Mouse (Mus musculus): ENCODE results near the gene Slc29a3. TPM values are rescaled to one million over a fixed set of nuclear protein-coding genes. Genes with fewer than 3 reads are reported as not detected.
"Not testable (repeated sequence)": the region's sequence is repeated elsewhere in the genome, so short reads cannot be mapped to it uniquely, and the experiment has no call there.

Slc29a3 gene
- total RNA-seq, 1 experiment from 2014 or later, result 16.9 TPM

DNA sequence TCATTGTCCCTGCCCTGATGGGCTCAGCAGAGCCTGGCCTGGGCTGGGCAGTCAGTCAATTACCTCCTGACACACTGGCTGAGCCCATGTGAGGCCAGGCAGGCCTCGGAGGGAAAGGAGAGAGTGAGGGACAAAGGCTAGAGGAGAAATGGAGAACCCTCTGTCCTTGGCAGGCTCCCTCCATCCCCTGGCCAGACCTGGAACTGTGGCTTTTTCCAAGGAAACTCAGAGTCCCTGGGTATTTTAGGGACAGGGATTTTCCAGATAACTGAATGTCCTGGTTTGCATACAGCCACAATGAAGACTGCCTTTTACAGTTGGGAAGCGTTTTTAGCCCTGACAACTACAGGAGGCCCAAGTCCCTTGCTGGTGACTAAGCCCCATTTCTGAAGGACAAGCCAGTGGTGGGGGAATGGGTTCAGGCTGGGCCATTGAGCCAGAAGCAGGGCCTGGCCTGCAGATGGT is 20.2 kb downstream of the Slc29a3 start:
- ATAC-seq (replicated peaks; ENCODE audit: low read depth, poor library complexity, severe bottlenecking), result no peak

DNA sequence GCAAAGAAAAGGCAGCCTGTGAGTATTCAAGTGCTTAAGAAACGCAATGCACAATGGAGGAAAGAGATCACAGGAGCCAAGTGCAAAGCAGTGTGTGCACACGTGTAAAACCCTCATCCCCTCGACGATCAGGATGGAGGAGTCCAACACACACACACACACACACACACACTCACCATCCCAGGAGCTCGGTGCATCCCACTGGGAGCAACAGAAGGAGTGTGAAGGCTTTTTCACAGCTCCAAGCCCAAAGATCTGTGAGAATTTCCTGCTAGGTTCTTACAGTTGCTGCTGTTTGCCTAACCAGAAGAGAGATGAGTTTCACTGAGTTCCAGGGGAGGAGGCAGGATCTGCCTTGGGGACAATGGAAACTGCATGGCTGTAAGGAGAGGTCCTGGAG is 20.9 kb downstream of the Slc29a3 start:
- no peak for ATAC-seq (replicated peaks; ENCODE audit: low read depth, poor library complexity, severe bottlenecking)

DNA sequence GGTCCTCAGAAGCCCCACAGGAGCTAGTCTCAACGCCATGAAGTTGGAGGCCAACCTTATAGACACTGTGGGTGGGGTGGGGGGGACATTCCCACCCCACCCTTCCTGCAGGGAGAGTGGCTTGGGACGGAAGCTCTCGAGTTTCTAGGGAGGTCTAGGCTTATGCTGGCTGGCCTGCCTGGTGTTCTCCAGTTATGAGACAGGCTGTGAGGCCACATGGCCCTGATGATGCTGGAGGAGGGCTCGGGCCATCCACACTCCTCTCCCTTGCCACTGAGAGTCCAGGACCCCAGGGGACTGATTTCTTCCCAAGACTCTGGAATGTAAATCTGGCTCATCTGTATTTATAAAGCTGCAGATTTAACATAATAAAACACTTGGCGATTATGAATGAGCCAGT is 25.3 kb downstream of the Slc29a3 start:
- no peak for ATAC-seq (replicated peaks; ENCODE audit: low read depth, poor library complexity, severe bottlenecking)

DNA sequence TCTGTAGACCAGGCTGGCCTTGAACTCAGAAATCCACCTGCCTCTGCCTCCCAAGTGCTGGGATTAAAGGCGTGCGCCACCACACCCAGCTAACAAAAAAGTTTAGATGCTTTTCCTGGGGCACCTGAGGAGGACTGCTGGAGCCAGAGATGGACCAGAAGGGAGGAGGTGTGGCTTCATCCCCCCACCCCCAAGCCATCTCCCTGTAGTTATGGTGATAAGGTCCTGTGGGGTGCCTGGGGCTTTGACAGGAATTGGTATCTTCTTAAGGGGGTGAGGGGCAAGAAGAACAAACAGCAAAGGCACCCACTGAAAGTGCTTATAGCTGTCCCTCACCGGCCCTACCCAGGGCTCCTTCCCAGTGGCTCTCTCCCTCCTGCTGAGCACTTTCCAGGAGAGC is 25.7 kb downstream of the Slc29a3 start:
- ATAC-seq (replicated peaks; ENCODE audit: low read depth, poor library complexity, severe bottlenecking), result no peak

DNA sequence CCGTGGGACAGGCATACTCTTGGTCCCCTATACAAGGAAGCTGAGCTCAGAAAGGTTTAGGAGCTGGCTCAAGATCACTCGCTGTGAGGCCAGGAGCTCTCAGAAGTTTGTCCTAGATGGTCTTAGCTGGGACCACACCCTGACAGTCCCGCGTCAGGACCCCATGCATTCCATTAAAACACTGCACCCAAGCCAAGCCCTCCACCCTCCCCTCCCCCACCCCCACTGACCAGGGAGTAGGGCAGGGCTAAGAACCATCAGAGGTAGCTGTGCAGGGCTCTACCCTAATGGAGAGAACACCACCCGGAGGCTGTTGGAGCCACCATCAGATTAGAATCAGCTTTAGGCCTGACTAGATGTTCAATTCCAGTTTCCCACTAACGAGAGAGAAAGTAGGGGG is 28.1 kb downstream of the Slc29a3 start:
- no peak for ATAC-seq (replicated peaks; ENCODE audit: low read depth, poor library complexity, severe bottlenecking)

DNA sequence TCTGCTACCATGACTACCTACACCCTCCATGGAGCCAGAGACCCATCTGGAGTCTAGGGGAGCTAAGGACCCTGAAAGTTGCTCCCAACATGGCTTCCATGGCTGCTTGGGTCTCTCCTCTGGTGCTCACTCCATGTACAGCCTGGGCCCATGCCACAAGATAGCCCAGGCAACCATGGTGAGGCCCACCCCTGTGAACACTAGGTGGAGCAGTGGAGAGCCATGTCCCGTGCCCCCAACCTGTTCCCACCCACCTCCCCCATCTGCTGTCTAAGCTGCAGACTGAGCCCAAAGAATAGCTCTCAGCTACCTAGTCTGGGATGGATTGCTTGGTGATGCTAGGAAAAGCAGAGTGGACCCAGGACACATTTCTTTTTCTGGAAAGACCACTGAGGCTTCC is 29.2 kb downstream of the Slc29a3 start:
- peak; percentile 54; the same call in 1 of the 2 replicates for ATAC-seq (replicated peaks; ENCODE audit: low read depth, poor library complexity, severe bottlenecking)

DNA sequence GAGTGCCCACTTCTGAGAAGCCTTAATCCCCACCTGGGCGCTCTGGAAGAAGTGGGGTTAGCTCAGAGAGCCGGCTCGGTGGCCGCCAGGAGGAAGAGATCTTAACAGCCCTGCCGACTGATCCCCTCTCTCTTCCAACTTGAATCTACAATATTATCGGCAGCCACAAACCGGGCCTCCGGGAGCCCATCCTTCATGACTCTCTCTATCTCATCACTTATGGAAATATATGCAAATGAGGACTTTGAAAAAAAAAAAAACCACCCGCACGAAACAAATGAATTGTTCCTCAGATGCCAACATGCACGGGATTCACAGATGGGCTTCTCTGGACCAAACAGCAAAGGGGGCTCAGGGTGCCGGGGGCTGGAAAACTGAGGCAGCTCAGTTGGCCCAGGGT is 31.0 kb downstream of the Slc29a3 start:
- no peak for ATAC-seq (replicated peaks; ENCODE audit: low read depth, poor library complexity, severe bottlenecking)

DNA sequence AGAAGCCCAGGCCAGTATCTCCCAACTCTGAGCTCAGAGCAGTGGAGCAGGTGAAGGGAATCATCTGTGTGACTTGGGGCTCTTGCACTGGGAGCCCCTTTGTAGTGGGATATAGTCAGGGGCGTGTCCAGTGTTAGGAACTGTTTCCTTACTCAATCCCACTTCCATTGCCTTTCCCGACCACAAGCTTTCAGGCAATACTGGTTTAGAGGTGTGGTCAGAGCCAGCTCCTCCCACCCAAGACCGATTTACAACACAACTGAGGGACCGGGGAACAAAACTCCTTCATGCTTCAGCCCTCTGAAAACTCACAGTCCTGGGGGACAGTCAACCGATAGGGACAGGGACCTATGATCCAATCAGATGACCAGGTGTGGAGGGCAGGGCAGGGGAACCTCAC is 32.1 kb downstream of the Slc29a3 start:
- ATAC-seq (replicated peaks; ENCODE audit: low read depth, poor library complexity, severe bottlenecking), result no peak

DNA sequence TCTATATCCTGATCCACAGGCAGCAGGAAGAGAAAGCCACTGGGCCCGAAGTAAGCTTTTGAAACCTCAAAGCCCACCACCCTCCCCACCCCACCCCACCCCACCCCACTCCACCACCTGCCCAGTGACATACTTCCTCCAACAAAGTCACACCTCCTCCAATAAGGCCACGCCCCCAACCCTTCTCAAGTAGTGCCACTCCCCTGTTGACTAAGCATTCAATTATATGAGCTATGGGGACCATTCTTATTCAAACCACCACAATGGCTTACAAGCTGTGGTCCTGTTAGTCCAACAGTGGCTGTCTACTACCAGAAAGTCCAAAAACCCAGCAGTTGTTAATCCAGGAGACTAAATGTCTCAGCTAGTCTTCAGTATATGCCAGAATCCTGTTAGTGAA is 34.1 kb downstream of the Slc29a3 start:
- ATAC-seq (replicated peaks; ENCODE audit: low read depth, poor library complexity, severe bottlenecking), result no peak

DNA sequence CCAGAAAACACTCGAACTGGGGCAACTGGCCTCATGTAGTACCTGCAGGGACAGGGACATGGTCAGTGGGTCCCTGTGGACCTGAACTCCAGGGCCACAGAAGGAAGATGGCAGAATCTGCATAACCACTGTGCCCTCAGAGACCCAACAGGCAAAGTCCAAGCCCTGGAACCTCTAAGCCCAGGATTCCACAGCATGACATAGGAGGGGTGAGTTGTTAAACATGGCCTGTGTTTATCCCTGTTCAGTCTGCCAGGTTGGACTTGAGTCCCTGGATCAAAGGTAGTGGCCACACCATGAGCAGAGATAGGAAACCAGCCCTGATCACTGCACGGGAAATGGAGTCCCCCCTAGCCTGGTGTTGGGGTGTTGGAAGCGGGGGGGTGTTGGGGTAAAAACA is 36.1 kb downstream of the Slc29a3 start:
- no peak for ATAC-seq (replicated peaks; ENCODE audit: low read depth, poor library complexity, severe bottlenecking)

DNA sequence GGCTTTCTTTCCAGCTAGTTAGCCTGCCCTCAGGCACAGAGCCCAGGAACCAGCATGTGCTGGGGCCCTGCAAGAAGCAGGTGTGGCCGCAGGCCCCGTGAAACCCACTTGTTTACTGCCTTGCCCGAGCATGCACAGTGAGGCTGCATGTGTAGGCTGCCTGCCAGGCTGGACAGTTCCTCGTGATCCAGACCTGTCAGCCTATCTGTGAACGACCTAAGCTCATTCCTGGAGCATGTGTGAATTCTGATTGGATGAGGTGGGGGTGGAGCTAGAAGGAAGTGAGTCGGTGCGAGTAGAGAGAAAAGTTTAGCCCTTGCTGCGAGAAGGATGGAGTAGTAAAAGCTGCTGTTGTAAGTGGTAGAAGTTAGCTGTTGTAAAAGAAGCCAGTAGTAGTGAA is 40.3 kb downstream of the Slc29a3 start:
- ATAC-seq (replicated peaks; ENCODE audit: low read depth, poor library complexity, severe bottlenecking), result not testable (repeated sequence)

DNA sequence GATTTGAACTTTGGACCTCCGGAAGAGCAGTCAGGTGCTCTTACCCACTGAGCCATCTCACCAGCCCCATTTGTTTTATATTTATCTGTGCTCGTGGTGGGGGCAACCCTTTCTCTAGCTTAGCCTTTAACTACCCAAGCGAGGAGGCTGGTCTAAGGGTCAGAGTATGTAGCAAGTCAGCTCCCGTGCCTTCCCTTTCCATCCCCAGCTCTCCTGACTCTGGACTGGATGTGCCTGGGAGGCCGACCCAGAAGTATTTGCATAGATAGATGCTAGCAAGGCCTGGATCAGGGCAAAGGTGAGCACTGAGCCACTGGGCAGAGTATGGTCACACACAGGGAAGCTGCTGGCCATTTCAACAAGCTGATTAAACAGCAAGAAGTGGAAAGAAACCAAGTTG is 43.8 kb downstream of the Slc29a3 start:
- no peak for ATAC-seq (replicated peaks; ENCODE audit: low read depth, poor library complexity, severe bottlenecking)

DNA sequence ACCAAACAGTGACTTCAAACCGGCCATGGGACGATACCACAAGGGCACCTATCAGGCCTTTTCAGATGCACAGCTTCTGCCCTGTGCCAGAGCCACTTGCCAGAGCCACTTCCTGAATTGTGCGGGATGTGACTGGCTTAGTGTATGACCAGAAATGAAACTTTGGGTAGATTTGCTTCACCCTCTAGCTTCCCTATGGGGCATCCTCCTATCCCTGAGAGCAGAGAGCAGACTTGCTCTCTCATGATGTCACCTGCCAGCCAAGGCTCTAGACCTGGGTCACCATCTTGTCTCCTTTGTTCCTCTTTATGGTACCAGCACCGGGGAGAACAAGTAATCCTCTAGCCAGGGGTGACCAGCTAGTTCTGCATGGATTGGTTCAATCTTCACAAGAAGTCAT is 46.3 kb downstream of the Slc29a3 start:
- ATAC-seq (replicated peaks; ENCODE audit: low read depth, poor library complexity, severe bottlenecking), result peak; percentile 88

DNA sequence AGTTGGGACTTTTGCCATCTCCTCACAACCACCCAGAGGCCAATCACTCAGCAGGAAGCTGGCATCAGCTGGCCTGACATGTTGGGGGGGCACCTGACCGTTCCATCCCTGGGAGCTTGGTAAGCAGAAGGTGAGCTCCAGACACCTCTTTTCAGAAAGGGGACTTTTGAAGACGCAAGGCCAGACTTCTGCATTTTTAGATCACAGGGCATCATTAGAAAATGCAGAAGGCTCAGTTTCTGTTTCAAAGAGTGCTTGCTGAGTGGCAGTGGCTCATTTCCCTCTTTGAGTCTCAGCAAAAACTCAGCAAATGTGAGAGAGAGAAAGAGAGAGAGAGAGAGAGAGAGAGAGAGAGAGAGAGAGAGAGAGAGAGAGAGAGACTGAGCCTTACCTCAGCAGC is 47.5 kb downstream of the Slc29a3 start:
- 0 out of 2 replicates have a peak, but pooled peaks have one; percentile 27 for ATAC-seq (replicated peaks; ENCODE audit: low read depth, poor library complexity, severe bottlenecking)

DNA sequence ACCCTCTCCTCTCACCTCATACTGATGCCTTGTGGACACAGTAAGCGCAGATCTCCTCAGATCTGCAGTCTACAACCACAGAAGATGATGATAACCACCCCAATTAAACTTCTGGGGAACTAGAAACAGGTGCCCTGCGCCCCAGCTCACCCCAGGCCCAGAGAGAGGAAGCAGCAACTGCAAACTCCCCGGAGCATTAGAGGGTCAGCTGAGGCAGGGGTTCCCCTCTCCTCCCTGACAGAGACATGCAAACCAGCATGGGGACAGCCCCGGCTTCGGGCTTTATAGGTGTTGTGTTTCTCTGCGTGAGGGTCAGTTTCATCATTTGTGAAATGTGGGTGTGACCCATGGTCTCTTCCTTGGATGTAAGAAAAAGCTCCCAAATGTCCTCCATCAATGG is 54.8 kb downstream of the Slc29a3 start:
- ATAC-seq (replicated peaks; ENCODE audit: low read depth, poor library complexity, severe bottlenecking), result no peak

DNA sequence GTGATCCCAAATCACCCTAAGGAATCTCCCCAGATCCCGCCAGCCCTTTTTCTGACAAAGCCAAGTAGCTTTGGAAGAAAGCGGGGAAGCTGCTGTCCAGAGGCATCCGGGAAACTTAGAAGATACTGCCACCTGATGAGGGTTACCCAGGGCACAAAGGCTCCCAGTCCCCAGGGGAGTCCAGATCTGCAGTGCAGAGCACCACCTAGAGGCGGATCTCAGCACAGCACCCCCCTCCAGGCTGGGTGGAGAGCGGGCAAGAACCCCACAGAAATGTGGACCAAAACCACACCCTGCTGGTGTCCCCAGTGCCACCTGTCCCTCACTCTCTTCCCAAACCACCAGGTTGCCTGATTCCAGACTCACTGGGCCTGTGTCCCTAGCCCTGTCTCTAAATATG is 55.6 kb downstream of the Slc29a3 start:
- peak; percentile 95 for ATAC-seq (replicated peaks; ENCODE audit: low read depth, poor library complexity, severe bottlenecking)

DNA sequence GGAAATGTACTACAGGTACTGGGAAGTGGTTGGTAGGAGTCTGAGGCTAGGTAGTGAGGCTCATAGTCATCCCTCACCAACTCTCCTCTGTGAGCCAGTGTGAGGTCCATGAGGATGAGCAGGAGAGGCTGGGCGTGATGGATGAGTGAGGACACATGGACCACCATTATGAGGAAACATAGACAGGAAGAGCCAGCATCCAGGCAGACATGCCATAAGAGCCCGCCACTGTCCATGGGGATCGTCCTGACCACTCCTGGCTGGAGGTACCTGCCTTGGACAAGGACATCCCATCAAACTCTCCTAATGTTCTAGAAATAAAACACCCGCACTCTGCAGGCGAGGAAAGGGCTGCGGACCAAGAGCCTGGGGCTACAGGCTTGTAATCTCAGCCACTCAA is 56.2 kb downstream of the Slc29a3 start, which contains the start of gene Cdh23:
Cdh23 (minus strand) TSS at position 101 of the 400 bp plus-strand sequence.
- ATAC-seq (replicated peaks; ENCODE audit: low read depth, poor library complexity, severe bottlenecking), result no peak

DNA sequence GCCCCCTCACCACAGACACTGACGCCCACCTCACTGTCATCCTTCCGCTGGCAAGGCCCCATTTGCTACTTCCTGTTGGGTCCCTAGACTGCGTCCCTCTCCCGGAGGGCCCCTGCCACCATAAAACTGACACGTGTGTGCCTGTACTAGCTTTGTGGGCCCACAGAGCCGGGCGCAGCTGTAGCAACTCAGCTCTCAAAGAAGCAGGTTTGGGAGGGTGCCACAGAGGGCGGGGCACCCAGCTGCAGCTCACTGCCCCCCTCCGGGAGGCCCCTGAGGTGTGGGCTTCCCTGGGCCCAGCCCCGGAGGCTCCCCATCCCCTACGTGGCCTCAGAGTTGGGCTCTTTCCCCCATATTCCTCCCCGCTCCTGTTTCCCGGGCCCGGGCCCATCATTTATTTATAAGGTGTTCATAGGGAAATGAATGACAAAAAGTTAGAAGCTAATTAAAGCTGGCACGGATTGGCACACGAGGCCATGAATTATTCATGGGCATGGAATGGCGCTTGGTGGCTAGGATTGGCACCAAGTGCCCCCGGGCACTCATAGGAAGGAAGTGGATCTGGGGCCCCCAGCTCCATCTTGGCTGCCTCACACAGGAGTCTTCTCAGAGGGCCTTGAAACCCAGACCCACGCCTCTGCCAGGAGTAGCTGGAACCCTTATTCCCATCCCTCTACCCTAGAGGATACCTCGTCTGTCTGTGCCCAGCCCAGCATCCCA is 60.8 kb downstream of the Slc29a3 start:
- ATAC-seq (replicated peaks; ENCODE audit: low read depth, poor library complexity, severe bottlenecking), result peak; percentile 13; the same call in 1 of the 2 replicates

DNA sequence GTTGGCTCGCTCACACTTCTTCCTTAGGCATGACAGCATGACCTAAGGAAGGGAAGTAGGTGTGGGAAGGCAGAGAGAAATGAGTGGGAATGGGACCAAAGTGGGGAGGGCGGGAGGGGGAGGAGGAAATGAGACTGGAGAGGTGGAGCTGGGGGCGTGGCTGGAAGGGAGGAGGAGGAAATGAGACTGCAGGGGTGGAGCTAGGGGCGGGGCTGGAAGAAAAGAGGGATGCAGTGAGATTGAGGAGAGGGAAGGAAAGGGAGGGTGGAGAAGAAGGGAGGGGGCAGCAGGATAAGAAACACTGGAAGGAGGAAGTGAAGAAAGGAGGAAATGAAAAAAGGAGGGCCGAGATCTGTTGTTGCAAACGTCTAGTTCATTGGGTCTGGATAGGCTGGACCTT is 61.6 kb downstream of the Slc29a3 start:
- ATAC-seq (replicated peaks; ENCODE audit: low read depth, poor library complexity, severe bottlenecking), result peak; percentile 15; the same call in 1 of the 2 replicates

DNA sequence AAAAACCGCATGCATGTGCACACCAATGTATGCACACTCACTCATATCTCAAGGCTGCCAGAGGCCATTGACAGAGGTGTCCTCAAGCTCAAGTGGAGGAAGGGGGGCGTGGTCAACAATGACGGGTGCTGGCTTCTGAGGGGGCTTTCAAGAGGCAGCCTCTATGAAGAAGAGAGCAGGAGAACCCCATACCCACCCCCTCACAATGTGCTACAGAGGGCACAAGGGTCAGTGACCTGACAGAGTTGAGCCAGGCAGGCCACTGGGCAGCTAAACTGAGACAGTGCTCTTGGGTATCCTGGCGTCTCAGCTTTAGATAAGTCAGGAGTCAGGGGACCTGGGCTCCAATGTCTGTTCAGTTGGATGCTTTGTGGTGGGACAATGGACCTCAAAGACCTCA is 63.2 kb downstream of the Slc29a3 start:
- ATAC-seq (replicated peaks; ENCODE audit: low read depth, poor library complexity, severe bottlenecking), result no peak

DNA sequence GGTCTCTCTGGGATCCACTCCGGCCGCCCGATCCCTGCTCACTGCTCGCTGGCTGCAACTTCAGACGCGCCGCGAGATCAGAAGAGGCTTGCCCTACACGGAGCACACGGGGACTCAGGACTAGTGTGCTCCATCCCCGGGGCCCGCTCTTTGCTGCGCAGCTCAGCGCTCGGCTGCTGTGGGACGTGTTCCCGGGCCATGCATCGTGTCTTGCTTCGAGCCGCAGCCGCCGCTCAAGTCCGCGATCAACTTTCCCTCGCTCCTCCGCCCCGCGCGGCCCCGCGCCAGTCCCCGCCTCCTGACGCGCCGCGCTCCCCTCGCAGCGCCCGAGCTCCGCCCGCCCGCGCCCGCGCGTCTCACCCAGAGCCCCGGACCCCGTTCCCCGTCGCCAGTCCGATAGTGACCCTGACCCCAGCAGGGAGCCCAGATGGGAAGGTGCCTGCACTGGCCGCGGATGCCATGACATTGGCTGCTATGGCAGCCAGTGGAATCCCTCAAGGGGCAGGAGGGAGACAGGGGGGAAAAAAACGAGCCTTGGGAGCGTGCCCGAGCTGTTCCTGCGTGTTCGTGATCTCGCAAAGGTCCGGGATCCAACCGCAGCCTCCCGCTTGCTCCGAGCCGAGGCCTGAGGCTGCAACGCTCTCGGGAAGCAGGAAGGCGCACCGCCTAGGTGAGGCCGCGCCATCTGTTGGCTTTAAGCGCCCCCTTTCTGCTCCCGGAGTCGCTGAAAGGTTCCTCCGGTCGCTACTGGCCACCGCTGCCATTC is 65.4 kb downstream of the Slc29a3 start:
- peak; percentile 26; the same call in 1 of the 2 replicates for ATAC-seq (replicated peaks; ENCODE audit: low read depth, poor library complexity, severe bottlenecking)
